Mouse (Mus musculus): ENCODE results near the gene Gm13762.
"Not testable (repeated sequence)": the region's sequence is repeated elsewhere in the genome, so short reads cannot be mapped to it uniquely, and the experiment has no call there.

The Gm13762 gene

DNA sequence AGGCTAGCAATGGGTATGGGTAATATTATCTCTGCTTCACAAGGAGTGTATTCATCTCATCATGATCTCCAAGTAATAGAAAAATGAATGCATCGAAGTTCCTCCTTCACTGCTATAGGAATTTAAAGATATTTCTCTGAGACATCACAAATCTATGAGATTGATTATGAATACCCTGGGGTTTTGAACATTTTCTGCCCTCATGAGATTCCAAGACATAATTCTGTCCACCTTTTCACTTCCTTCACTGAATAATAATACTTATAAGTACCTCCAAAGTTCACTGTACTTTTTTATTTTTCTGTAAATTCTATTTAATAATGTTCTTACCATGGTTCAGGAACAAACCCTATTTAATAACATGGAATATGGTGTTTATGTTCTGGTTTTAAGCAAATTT is at the start of gene Gm13762:
Gene Gm13762 (minus strand): TSS at position 101 of the 400 bp plus-strand sequence.
- CTCF ChIA-PET: no interaction called here

DNA sequence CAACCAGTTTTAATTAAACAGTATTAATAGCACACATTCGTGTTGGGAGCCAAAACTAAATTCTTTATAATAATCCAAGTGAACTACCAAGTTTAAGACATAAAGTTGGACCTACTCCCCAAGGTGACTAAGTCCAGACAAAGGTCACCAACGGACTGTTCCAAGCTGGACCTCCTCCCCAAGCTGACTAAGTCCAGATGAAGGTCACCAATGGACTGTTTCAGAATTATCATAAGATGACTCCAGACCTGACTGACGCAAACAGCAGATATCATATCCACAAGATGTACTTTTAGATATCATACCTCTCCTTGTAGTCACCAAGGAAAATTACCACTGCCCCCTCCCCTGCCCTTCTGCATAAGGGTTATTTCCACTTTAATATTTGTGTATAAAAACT is 41.4 kb upstream of the Gm13762 start:
- CTCF ChIA-PET: not testable (repeated sequence)

DNA sequence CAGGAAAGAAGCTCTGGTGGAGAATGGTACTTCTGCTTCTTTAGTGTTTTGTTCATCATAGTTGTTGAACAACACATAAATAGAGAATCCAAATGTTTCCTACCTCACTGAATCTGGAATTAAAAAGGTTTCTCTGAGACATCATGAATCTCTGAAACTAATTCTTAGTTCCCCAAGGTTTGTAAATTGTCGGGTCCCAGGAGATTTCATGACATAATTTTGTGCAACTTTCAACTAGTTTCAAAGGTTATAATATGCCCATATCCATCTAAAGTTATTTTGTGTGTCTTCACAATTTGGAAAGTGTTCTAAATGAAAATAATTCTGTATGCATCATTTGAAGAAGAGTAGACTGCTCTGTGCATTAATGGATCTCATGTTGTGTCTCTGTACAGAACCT is 38.2 kb upstream of the Gm13762 start, which contains the start of gene Olfr1216:
Gene Olfr1216 (minus strand): TSS at position 101 of the 400 bp plus-strand sequence.
- CTCF ChIA-PET: no interaction called here

DNA sequence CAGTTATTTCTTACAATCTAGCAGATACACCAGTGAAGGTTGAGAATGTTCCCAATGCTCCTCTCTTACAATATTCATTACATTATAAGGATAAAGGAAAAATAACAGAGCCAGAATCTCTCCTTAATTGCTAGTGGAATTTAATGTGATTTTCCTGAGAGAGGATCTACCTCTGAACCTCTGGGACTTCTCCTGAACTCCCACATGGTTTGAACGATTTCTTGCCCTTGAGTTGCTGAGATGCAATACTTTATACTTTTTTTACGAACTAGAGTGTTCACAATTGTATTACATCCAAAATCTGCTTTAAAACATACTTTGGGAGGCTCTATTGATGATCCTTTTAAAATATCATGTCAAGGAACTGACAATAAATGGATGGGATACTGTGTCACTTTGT is 26.8 kb upstream of the Gm13762 start, which contains the start of gene Olfr1215:
Gene Olfr1215 (minus strand): TSS at position 101 of the 400 bp plus-strand sequence.
- CTCF ChIA-PET: no interaction called here

DNA sequence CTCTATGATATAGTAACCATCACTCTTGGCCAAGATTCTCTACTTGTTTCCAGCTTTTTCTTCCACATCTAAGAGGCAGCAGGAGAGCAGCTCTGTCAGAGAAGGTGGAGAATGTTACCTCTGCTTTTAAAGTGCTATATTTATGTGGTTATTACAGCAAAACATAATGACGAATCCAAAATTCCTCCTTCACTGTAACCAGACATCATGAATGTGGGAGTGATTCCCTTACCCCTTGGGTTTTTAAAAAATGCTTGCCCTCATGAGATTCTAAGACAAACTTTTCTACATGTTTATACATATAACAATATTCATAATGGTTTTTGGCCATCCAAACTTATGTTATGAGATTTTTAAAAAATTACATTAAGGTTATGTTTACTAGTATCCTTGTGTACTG is 12.5 kb upstream of the Gm13762 start, which contains the start of gene Olfr1214:
Gene Olfr1214 (minus strand): TSS at position 101 of the 400 bp plus-strand sequence.
- CTCF ChIA-PET: no interaction called here

DNA sequence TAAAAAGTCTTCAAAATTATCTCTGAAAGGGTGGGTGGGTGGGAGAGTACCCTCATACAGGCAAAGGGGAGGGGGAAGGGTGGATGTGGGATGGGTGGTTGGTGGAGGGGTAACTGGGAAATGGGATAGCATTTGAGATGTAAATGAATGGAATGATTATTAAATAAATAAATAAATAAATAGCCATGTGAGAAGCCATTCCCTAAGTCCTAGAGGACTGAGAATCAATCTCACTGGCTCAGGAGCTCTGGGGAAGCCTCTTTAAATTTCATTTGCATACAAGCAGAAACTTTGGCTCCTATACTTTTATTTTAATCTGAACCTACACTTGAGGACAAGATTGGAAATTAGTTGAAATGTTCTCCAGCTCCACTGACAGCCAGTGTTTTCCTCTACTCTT is 26.4 kb downstream of the Gm13762 start, which contains the start of gene Olfr1212:
Gene Olfr1212 (plus strand): TSS at position 301 of the 400 bp plus-strand sequence.
- CTCF ChIA-PET: no interaction called here

DNA sequence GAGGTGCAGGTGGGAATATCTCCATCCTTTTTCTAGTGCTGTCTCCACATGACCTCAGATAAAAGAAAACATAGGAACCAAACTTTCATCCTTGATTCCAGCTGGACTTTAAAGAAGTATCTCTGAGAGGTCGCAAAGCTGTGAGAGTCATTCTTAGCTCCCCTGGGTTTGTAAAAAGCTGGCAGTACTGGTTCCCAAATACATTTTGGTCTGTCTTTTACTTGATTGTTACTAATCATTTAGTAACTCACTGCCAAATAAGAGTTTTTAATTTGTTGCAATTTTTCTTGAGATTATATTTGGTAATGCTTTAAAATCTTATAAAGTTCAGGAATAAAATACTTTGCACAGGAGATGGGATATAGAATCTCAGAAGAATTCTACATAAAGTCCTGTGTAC is 42.1 kb downstream of the Gm13762 start, which contains the start of gene Olfr1211:
Gene Olfr1211 (minus strand): TSS at position 101 of the 400 bp plus-strand sequence.
- CTCF ChIA-PET: no interaction called here

Data from spleen, embryonic (tissue).